Mouse (Mus musculus) retina, adult 2 months (tissue): ENCODE results near the gene Pkd2l1.
"Not testable (repeated sequence)": the region's sequence is repeated elsewhere in the genome, so short reads cannot be mapped to it uniquely, and the experiment has no call there.

Source experiments
- DNase-seq: peaks from one replicate; pipeline ENCODE4 v3.0.0-alpha.2; 2012; ENCODE audit warnings: low read depth, low spot score

The Pkd2l1 gene

DNA sequence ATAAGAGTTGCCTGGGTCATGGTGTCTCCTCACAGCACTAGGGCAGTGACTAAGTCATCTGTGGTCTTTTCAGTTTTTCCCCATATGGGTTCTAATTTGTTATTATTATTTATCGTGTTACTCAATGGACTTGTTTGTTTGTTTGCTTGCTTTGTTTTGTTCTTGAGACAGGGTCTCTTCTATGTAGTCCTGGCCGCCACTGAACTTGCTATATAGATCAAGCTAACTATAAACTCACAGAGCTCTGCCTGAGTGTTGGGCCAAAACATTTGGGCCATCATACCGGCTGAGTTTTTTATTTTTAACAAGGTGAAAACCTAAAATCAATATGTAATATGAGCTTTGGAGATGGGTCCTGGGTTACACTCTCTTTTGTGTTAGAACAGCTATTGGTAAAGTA is 32.9 kb downstream of the Pkd2l1 start:
- no peak for DNase-seq

DNA sequence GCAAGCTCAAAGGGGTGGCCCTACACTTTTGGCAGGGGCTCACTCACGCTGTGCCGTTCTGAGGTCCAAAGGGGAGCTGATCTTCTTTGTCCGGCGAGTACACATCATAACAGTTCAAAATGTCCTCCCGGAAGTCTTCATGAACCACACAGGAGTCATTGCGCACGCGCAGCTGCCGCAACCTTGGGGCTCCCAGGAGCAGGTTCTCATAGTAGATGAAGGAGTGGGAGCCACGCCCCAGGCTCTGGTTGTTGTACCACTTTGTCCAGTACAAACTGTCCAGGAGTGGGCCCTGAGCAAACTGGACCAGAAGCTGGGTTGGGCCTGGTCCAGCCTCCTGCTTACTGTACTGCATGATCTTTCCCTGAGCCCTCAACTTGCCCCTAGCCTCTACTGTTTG is 35.2 kb downstream of the Pkd2l1 start:
- no peak for DNase-seq

DNA sequence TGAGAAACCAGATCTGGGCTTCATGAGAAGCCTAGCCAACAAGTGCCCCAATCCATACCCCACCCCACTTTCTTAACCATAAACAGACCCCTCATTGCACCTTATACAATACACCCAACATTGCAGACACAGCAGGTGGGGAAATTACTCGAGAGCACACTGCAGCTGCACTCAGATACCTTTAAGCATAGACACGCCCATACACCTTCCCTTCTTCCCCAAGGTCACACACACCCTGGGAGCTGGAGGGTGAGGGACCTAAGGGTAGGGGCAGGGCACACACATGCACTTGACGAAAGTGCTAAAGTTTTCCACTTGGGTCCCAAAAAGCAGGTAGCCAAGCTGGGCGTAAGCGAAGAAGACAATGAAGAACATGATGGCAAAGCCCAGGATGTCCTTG is 38.5 kb downstream of the Pkd2l1 start:
- DNase-seq, result no peak

DNA sequence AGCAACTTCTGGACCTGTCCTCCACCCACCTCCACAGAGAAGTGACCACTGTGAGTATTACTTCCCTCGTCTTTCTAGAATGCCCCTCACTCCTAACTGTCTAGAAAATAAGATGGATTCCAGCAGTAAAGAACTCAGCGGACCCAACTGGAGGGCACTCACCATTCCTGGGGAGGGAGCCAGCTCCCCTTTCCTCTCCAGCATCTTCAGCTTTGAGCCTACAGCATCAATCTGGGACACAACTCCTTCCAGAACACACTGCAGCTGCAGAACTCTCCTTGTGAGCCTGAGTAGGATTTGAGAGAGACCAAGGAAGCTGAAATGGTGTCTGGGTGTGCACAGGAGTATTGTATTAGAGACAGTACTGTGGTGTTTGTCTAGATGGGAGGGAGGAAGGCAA is 43.3 kb downstream of the Pkd2l1 start:
- DNase-seq, result no peak

DNA sequence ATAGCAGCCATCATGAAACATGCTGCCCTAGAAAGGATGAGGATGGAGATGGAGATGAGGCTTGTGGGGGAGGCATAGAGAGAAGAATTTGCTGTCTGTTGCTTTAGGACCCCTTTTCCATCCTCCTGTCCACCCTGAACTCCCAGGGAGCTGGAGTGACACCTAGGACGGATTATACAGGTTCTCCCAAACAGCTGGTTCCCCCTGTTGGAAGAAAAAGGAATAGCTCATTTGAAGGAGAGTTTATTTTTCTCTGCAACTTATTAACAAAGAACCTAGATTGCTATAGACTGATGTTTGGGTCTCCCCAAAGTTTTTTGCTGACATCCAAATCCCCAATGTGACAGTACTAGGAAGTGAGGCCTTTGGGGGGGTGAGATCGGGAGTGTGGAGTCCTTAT is 43.9 kb downstream of the Pkd2l1 start:
- no peak for DNase-seq

DNA sequence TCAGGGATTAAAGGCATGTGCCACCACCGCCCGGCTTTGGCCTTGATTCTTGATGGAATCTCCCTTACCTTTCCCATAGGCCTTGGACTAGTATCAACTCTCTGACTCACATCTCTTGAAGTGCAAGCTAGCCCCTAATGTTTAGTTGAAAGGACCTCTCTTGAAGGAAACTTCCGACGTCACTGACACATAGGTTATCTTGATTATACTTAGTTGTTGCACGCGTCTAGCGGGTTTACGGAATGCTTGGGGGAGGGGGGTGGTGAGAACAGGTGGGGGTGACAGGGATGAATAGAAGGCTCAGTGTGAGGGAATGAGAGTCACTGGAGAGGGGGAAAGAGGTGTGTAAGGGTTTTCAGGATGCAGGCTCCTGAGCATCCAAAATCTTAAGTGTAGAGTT is 45.3 kb downstream of the Pkd2l1 start:
- no peak for DNase-seq

DNA sequence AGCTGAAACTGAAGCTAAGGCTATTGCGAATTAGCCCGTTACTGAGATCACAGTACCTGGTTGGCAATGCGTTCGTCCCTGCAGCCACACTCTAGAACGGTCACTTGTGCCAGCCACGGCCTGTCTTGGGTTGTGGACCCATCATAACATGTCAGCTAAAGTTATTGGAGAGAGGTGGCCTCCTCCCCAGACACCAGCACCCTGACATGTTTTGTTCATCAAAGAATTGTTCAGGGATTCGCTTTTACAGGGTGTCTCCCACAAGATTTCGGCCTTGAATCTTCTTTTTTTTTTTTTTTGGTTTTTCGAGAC is 45.7 kb downstream of the Pkd2l1 start:
- DNase-seq, result no peak

DNA sequence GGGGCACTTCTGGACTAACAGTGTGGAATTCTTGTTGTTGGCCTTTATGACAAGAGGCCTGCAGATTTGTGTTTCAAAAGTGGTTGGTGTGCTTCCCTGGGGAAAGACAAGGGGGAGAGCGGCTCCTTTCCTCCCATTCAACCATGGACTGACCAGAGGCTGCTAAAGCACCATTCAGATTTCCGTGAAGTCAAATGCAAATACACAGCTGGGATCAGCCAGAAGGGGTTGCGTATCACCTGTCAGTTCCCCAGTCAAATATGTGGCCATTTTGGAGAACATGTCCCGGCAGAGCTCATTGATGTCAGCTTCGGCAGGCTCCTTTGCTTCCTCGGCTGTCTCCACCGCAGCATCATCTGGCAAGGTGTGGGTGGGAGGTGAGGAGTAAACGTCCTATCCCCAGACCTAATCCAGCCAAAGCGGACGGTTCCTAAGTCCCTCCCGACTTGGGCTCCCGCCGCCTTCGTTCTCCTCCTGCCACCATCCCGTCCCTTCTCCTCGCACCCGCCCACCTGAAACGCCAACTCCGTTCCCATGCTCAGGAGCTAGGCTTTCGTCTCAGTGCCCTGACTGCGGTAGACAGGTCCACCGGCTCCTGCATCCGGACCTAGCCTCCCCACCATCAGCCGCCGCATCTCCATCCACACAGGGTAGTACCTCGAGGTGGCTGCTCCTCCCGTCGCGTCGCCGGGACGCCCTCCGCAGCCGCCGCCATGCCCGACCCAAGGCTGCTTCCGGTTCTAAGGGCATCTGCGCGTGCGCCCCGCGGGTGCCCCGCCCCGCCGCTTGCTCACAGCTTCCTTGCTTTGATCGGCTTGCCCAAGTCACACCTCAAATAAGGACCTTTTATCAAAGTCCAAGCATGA is 46.3 kb downstream of the Pkd2l1 start, which contains the start of gene Bloc1s2:
Bloc1s2 (minus strand) TSS at position 745 of the 866 bp plus-strand sequence.
- DNase-seq, result peak; percentile 68

DNA sequence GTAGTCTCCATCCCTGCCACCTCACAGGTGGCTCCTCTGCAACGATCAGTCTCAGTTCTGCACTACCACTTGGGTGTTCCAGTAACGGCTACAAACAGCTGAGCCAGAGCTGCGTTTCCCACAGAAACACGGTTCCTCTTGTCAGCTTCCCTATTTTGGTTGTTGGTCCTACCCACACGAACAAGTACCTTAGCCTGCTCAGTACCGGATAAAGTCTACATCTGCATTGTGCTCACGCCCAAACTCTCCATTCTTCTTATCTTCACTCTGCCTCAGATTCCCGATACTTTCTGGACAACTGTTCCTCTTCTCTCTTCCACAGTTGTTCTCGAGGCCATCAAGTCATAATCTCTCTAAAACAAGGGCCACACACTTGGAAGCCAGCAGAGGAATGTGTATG is 47.9 kb downstream of the Pkd2l1 start:
- DNase-seq, result no peak

DNA sequence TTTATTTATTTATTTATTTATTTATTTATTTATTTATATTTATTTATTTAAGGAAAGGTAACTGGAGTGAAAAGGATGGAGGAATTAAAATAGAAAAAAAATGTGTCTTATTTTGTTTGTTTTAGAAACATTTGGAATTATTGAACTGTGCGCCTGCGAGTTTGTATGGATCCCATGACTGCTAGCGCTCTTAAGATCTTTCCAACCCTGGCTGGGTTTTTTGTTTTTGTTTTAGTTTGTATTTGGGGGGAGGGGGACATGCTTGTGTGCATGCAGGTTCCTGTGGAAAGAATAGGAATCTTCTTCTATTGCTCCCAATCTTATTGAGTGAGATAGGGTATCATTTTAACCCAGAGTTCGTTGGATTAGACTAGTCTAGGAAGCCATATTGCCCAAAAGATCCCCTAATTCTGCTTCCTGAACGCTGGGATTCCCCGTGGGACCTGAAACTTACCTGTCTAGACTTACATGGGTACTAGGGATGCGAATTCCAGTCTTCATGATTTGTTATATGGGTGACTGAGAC is 56.2 kb downstream of the Pkd2l1 start:
- no peak for DNase-seq

DNA sequence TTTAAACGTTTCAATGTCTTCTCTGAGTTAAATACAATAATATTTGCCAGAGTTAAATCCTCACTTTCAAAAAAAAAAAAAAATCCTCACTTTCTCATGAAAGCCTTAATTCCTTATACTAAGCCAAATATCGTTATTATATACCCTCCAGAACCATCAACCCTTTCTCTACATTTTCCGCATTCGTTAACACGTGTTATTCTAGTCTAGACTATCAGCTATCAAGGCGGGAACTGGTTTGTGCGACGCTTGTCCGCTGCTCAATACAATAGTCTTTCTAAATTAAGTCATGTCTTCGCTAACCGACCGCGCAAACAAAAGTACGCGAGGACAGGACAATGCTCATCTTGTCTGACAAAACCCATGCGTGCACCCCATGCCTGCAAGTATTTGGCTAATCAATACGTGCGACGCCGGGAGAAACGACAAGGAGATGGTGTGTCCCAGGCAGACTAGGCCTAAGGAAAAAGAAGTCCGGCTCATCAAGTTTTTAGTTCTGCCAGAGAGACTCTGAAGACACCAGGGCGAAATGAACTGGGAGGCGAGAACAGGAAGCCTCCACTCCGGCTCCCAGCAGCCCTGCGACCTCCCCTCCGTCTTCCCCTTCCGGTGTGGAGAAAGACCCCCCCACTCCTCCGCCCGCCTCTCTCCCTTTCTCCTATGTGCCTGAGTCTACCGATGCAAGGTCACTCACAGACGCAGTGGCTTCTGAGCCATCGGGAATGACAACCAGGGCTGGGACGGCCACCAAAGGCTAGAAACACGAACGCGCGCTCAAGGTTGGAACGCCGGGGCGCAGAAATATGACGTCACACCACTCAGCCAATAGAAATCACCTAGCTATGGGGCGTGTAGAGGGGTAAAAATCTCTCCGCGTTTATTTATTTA is 56.9 kb downstream of the Pkd2l1 start, which contains the start of gene Cwf19l1:
Cwf19l1 (minus strand) TSS at position 805 of the 888 bp plus-strand sequence.
- DNase-seq, result peak; percentile 89

DNA sequence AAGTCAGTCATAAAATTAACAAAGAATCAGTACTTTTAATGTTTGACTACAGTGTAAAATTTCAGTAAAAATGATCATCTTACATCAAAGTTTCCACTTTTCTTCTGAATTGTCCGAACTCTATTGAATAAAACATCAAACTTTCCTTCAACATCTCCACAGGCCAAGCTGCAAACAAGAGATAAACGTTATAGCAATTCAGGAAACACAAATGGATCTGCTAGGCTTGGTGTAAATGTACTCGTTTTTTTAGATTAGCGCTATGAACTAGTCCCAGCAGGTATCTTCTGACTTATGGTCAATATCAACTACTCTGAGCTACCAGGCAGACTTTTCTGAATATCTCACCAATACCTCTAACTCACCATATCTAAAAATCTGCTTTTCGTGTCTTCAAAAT is 59.3 kb downstream of the Pkd2l1 start:
- DNase-seq, result no peak

DNA sequence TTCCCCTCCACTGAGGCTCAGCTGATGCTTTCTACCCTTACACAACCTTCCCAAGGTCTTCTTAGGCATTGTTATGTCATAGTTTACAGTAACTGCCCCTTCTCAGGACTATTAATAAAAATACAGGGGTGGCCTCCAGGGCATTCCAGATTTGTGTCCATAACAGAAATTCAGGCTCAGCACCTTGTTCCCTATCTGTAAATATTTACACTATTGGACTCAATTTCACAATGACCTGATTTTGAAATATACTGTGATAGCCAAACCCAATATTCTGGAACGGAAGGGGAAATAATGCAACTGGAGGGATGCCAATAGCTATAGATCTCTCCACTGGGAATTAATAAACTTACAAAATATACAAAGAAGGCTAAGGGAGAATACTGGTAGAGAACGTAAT is 63.7 kb downstream of the Pkd2l1 start:
- no peak for DNase-seq

DNA sequence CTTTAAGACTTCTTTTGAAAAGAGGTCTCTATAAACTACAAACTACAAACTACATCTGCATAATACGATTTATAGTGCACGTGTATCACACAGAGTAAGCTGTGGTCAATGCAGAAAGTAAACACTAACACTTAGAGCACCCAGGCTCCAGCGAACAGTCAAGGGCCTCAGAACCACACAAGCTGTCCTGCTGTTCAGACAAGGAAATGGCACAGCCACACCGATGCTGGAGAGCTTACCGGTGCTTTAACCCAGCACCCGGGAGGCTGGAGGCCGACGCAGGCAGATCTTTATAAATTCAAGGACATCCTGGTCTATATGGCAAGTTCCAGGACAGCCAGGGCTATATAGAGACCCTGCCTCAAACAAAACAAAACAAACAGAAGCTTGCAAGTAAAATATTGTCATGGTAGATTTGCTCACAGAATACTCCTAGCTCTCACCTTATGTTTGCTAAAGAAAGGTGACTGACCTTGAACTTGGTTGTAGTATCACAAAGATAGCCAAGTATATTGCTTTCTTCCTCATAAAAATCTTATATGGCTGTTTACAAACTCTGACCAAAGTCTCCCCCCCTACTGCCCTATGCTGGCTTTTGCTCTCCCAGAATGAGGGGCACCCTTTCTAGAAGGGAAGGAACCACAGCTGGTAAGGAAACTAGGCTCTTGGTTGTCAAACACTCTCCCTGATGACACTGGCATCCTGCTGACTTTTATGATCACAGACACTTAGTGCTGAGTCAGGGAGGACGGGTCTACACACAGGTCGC is 64.3 kb downstream of the Pkd2l1 start:
- DNase-seq, result no peak

DNA sequence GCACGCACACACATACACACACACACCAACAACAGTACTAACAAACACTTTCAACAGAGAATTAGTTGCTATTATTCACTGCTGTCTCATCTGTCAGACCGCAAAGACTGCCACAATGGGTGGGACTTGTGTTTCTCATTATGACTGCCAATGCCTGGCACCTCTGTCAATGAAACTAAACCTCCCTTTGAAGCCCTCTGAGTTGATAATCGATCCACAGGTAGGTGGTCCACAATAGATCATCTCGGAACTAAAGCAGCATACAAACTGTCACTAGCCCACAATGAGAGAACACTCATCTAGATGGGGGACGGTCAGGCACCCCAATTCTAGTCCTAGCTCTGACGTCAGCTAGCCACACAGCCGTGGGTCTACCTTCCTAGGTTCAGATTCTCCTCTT is 71.1 kb downstream of the Pkd2l1 start:
- no peak for DNase-seq

DNA sequence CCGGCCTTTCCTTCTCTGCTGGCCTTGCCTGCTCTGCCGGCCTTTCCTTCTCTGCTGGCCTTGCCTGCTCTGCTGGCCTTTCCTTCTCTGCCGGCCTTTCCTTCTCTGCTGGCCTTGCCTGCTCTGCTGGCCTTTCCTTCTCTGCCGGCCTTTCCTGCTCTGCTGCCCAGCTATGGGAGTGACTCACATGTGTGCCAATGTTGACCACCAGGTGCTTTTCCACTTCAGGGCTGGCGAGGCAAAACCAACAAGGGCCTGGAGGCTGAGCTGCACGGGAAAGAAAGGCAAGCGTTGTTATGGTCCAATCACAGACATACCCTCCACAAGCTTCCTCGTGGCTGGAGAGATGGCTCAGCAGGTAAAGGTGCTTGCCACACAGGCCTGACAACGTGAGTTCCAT is 71.6 kb downstream of the Pkd2l1 start:
- DNase-seq, result not testable (repeated sequence)

DNA sequence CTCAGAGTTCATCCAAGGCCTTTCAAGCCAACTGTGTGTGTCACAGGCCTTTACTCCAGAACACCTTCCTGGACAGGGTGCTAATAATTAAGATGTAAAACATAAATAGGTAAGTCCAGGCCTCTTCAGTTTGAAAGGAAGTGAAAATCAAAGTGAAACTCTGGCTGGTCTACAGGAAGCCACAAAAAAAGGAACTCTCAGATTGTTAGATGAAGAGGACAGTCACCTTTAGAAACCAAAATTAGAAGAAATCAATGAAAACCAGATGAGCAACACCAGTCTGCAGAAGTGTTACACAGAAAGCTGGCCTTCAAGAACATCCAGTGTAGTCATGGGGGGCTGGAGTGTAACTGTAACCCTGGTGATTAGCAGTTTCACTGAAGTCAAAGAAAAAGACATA is 74.4 kb downstream of the Pkd2l1 start:
- DNase-seq, result no peak

DNA sequence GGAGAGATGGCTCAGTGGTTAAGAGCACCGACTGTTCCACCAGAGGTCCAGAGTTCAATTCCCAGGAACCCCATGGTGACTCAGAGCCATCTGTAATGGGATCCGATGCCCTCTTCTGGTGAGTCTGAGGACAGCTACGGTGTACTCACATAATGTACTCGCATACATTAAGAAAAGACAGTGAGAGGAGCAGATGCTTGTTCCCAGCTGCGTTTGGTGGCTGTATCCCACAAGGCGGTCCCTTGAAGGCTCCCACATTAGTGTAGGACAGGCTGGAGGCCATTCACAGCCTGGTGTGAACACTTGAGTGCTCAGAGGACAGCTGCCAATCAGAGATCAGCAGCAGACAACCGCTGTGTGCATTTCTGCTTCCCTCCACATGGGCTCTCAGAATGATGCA is 80.5 kb downstream of the Pkd2l1 start:
- no peak for DNase-seq

DNA sequence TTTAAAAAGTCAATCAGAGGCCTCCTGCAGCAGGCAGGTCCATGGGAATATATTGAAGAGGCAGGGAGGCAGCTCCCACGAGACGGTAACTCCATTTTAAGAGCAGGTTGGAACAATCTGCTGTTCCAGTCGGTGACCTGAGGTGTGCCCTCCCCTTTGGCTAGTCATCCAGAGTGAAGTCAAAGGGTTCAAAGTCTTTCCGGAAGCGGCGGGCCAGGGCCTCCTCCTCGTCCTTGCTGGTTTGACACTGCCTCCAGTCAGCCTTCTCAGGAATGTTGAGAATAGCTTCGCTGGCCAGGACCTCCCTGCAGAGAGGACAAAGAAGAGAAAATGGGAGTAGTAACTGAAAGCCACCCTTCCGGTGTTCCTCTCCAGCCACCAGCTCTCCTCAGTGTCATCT is 81.9 kb downstream of the Pkd2l1 start:
- no peak for DNase-seq

DNA sequence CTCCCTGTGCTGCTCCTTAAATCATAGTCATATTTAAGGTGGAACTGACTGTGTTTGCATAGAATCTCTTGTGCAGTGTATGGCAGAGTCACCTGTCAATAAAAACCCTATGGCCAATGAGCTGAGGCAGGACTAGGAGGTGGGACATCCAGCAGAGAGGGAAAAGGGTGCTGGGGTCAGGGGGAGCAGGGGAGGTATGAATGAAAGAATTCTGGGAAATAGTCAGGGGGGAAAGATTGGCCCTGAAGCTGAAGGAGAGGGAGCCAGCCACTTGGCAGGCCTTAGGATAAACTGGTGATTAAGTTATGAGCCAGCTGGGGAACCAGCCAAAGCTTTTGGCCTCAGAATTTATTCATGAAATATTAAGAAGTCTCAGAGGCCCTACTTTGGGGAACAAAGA is 83.2 kb downstream of the Pkd2l1 start:
- no peak for DNase-seq

DNA sequence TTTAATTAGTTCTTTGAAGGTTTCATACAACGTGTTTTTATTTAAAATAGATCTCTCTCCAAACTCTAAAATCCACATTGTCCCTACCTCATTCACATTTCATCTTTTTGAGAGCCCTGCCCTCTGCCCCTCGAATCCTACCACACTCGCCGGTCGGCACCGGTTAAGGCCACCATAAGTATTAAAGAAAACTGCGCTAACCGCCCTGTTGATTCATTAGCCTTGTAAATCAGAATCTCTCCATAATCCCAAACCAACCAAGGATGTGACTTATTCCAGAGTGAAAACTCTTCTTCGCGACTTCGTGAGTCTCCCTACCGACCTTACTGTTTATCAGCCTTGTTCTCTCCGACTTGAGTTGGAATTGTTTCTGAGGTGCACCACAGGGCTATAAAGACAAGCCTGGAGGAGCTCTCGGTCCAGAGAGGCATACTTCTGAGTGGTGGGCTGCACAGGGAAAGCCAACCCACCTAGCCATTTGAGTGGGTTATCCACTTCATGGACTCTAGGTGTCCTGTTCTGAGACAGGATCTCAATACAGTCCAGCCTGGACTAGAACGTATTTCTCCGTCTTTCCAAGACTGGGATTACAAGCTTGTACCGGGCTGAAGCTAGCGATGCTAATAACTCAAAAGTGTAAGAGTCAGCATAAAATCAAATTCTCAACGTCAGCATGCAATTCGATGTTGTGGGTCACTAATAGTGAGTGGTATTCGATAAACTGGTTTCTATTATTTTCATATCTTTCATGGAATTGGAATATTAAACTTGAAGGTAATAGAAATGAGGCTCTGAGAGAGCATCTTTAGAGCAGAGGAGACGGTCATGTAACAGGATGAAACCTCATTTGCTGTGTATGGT is 84.4 kb downstream of the Pkd2l1 start:
- DNase-seq, result no peak
